Mouse (Mus musculus) hindbrain, embryonic 13.5 days (tissue): ENCODE measurements at regions not wholly inside any gene's neighbourhood (a gene's known extent, or its start where the extent isn't known, plus 50 kb on each side); places are given as distances from the start of the nearest gene placed in this dataset.

ENCODE experiments used
- ATAC-seq: fragments of 200-750 bp; cut with Nextera tagmentation; 2 replicates; pipeline ENCODE4 v1.8.0; 2017; ENCODE audit warnings: moderate TSS enrichment; ENCODE audit not compliant: low FRiP score
- H3K27ac ChIP-seq: fragments of 300-500 bp; sonication (generic); 2 replicates; pipeline ENCODE4 v1.5.1; 2015; ENCODE audit warnings: inconsistent platforms, mild to moderate bottlenecking, moderate library complexity
- H3K27me3 ChIP-seq: fragments of 300-500 bp; sonication (generic); 2 replicates; pipeline ENCODE4 v1.6.1; 2015; ENCODE audit warnings: mild to moderate bottlenecking, inconsistent platforms
- H3K36me3 ChIP-seq: fragments of 300-500 bp; sonication (generic); 2 replicates; pipeline ENCODE4 v1.6.1; 2015; ENCODE audit warnings: mild to moderate bottlenecking, inconsistent platforms
- H3K4me1 ChIP-seq: fragments of 300-500 bp; sonication (generic); replicated peaks from 2 replicates; pipeline ENCODE4 v1.6.1; 2015; ENCODE audit warnings: inconsistent platforms
- H3K4me2 ChIP-seq: fragments of 300-500 bp; sonication (generic); 2 replicates; pipeline ENCODE4 v1.6.1; 2015; ENCODE audit warnings: inconsistent platforms, mild to moderate bottlenecking, moderate library complexity
- H3K4me3 ChIP-seq: fragments of 300-500 bp; sonication (generic); 2 replicates; pipeline ENCODE4 v1.5.1; 2015; ENCODE audit warnings: mild to moderate bottlenecking, inconsistent platforms
- H3K9ac ChIP-seq: fragments of 300-500 bp; sonication (generic); 2 replicates; pipeline ENCODE4 v1.6.1; 2015; ENCODE audit warnings: mild to moderate bottlenecking, inconsistent platforms
- H3K9me3 ChIP-seq: fragments of 300-500 bp; sonication (generic); 2 replicates; pipeline ENCODE4 v1.6.1; 2016; ENCODE audit warnings: inconsistent platforms
- WGBS: fragments of 180-500 bp; shearing (Covaris S2); methylation state at CpG from one replicate; pipeline ENCODE4 v1.1.7; 2015; 5-methylcytosine and 5-hydroxymethylcytosine counted together

GRCm38 (mm10) chr4:105892065-105892464 is 102.4 kb downstream of the Gm12728 start:
- 85% methylated on average over 2 of the region's 2 CpGs for WGBS
- H3K27ac ChIP-seq, result no peak overlapping the region
- H3K4me2 ChIP-seq, result no peak overlapping the region
- no peaks in the 10 kb centered on the region for H3K9me3 ChIP-seq
- H3K4me1 ChIP-seq, result no peaks in the 10 kb centered on the region
- no peak for ATAC-seq
- H3K9ac ChIP-seq, result no peak overlapping the region
- H3K36me3 ChIP-seq, result no peaks in the 10 kb centered on the region
- H3K4me3 ChIP-seq, result no peak overlapping the region
- no peaks in the 10 kb centered on the region for H3K27me3 ChIP-seq

GRCm38 (mm10) chr4:105895116-105895515 is 105.4 kb downstream of the Gm12728 start:
- 78% methylated on average over 2 of the region's 2 CpGs for WGBS

GRCm38 (mm10) chr4:105898054-105898847 is 108.6 kb downstream of the Gm12728 start:
- no peaks in the 10 kb centered on the region for H3K27me3 ChIP-seq
- H3K36me3 ChIP-seq, result no peaks in the 10 kb centered on the region
- H3K4me2 ChIP-seq, result no peak overlapping the region
- WGBS, result 96% methylated on average over 5 of the region's 5 CpGs
- no peaks in the 10 kb centered on the region for H3K9me3 ChIP-seq
- H3K27ac ChIP-seq, result no peak overlapping the region
- H3K9ac ChIP-seq, result no peak overlapping the region
- no peak overlapping the region for H3K4me3 ChIP-seq
- H3K4me1 ChIP-seq, result no peaks in the 10 kb centered on the region
- no peak for ATAC-seq

More at GRCm38 (mm10) chr4:105895116-105895515, 105.4 kb downstream of the Gm12728 start:
- Histone ChIP-seq H3K27me3 (no peaks in the 10 kb centered on the region), H3K4me3 (no peak overlapping the region), H3K27ac (no peak overlapping the region), H3K4me2 (no peak overlapping the region), H3K36me3 (no peaks in the 10 kb centered on the region), H3K9me3 (no peaks in the 10 kb centered on the region), H3K4me1 (no peaks in the 10 kb centered on the region), H3K9ac (no peak overlapping the region)
- ATAC-seq, result no peak

GRCm38 (mm10) chr4:105904896-105905295 is 115.2 kb downstream of the Gm12728 start:
- Histone ChIP-seq H3K9ac (no peak overlapping the region), H3K4me3 (no peak overlapping the region), H3K4me1 (no peaks in the 10 kb centered on the region), H3K9me3 (no peaks in the 10 kb centered on the region), H3K27me3 (no peaks in the 10 kb centered on the region), H3K36me3 (no peaks in the 10 kb centered on the region), H3K4me2 (no peak overlapping the region), H3K27ac (no peak overlapping the region)
- 40% methylated on average over 8 of the region's 8 CpGs for WGBS
- ATAC-seq, result no peak

GRCm38 (mm10) chr4:105906411-105906810 is 116.7 kb downstream of the Gm12728 start:
- WGBS, result 88% methylated on average over 4 of the region's 4 CpGs

GRCm38 (mm10) chr4:105907611-105908010 is 117.9 kb downstream of the Gm12728 start:
- no peak overlapping the region for H3K4me2 ChIP-seq
- WGBS, result 91% methylated on average over 7 of the region's 7 CpGs
- no peaks in the 10 kb centered on the region for H3K36me3 ChIP-seq
- H3K4me1 ChIP-seq, result no peaks in the 10 kb centered on the region; the same call in 1 of the 2 replicates
- ATAC-seq, result no peak
- H3K4me3 ChIP-seq, result no peak overlapping the region
- H3K27me3 ChIP-seq, result no peaks in the 10 kb centered on the region
- H3K27ac ChIP-seq, result no peak overlapping the region
- no peak overlapping the region for H3K9ac ChIP-seq
- no peaks in the 10 kb centered on the region for H3K9me3 ChIP-seq

More at GRCm38 (mm10) chr4:105906411-105906810, 116.7 kb downstream of the Gm12728 start:
- no peak for ATAC-seq
- Histone ChIP-seq H3K4me1 (no peaks in the 10 kb centered on the region), H3K4me2 (no peak overlapping the region), H3K36me3 (no peaks in the 10 kb centered on the region), H3K9me3 (no peaks in the 10 kb centered on the region), H3K4me3 (no peak overlapping the region), H3K27ac (no peak overlapping the region), H3K27me3 (no peaks in the 10 kb centered on the region), H3K9ac (no peak overlapping the region)

GRCm38 (mm10) chr4:105908281-105908680 is 118.6 kb downstream of the Gm12728 start:
- Histone ChIP-seq H3K27ac (no peak overlapping the region), H3K27me3 (no peaks in the 10 kb centered on the region), H3K9me3 (no peaks in the 10 kb centered on the region), H3K4me1 (no peaks in the 10 kb centered on the region; the same call in 1 of the 2 replicates), H3K4me2 (no peak overlapping the region), H3K4me3 (no peak overlapping the region), H3K36me3 (no peaks in the 10 kb centered on the region), H3K9ac (no peak overlapping the region)
- ATAC-seq, result no peak

- H3K4me2 ChIP-seq, result no peak overlapping the region
- H3K4me1 ChIP-seq, result no peaks in the 10 kb centered on the region; the same call in 1 of the 2 replicates
- H3K4me3 ChIP-seq, result no peak overlapping the region
- H3K36me3 ChIP-seq, result no peaks in the 10 kb centered on the region
- no peak overlapping the region for H3K27ac ChIP-seq
- no peaks in the 10 kb centered on the region for H3K9me3 ChIP-seq
- no peak for ATAC-seq
- no peak overlapping the region for H3K9ac ChIP-seq
- 74% methylated on average over 4 of the region's 4 CpGs for WGBS
- no peaks in the 10 kb centered on the region for H3K27me3 ChIP-seq
Measured at GRCm38 (mm10) chr4:105909272-105909671, 119.6 kb downstream of the Gm12728 start.

- Histone ChIP-seq H3K4me2 (no peak overlapping the region), H3K36me3 (no peaks in the 10 kb centered on the region), H3K4me3 (no peak overlapping the region), H3K27ac (no peak overlapping the region), H3K9ac (no peak overlapping the region), H3K4me1 (no peaks in the 10 kb centered on the region; the same call in 1 of the 2 replicates), H3K27me3 (no peaks in the 10 kb centered on the region), H3K9me3 (no peaks in the 10 kb centered on the region)
- 82% methylated on average over 5 of the region's 5 CpGs for WGBS
- ATAC-seq, result no peak
Measured at GRCm38 (mm10) chr4:105910666-105911065, 121.0 kb downstream of the Gm12728 start.

GRCm38 (mm10) chr4:105911678-105912077 is 122.0 kb downstream of the Gm12728 start:
- Histone ChIP-seq H3K4me3 (no peak overlapping the region), H3K27ac (no peak overlapping the region), H3K9me3 (no peaks in the 10 kb centered on the region), H3K36me3 (no peaks in the 10 kb centered on the region), H3K9ac (no peak overlapping the region), H3K4me1 (no peaks in the 10 kb centered on the region; the same call in 1 of the 2 replicates), H3K4me2 (no peak overlapping the region), H3K27me3 (no peaks in the 10 kb centered on the region)
- ATAC-seq, result no peak
- WGBS, result 79% methylated on average over 6 of the region's 6 CpGs

GRCm38 (mm10) chr4:105912296-105912695 is 122.6 kb downstream of the Gm12728 start:
- Histone ChIP-seq H3K27ac (no peak overlapping the region), H3K36me3 (no peaks in the 10 kb centered on the region), H3K4me3 (no peak overlapping the region), H3K9me3 (no peaks in the 10 kb centered on the region), H3K4me2 (no peak overlapping the region), H3K27me3 (no peaks in the 10 kb centered on the region), H3K9ac (no peak overlapping the region), H3K4me1 (no peaks in the 10 kb centered on the region; the same call in 1 of the 2 replicates)
- ATAC-seq, result no peak
- 83% methylated on average over 4 of the region's 4 CpGs for WGBS

- H3K36me3 ChIP-seq, result no peaks in the 10 kb centered on the region
- no peak overlapping the region for H3K9ac ChIP-seq
- H3K27ac ChIP-seq, result no peak overlapping the region
- no peaks in the 10 kb centered on the region for H3K9me3 ChIP-seq
- no peak overlapping the region for H3K4me3 ChIP-seq
- ATAC-seq, result no peak
- no peaks in the 10 kb centered on the region for H3K27me3 ChIP-seq
- WGBS, result 39% methylated on average over 6 of the region's 6 CpGs
- H3K4me2 ChIP-seq, result no peak overlapping the region
- no peaks in the 10 kb centered on the region; the same call in 1 of the 2 replicates for H3K4me1 ChIP-seq
Measured at GRCm38 (mm10) chr4:105914996-105915395, 125.3 kb downstream of the Gm12728 start.

- ATAC-seq, result no peak
- H3K4me2 ChIP-seq, result no peak overlapping the region
- H3K27ac ChIP-seq, result no peak overlapping the region
- H3K4me3 ChIP-seq, result no peak overlapping the region
- no peaks in the 10 kb centered on the region for H3K9me3 ChIP-seq
- H3K27me3 ChIP-seq, result no peaks in the 10 kb centered on the region
- WGBS, result 77% methylated on average over 9 of the region's 9 CpGs
- H3K9ac ChIP-seq, result no peak overlapping the region
- H3K4me1 ChIP-seq, result no peaks in the 10 kb centered on the region; the same call in 1 of the 2 replicates
- no peaks in the 10 kb centered on the region for H3K36me3 ChIP-seq
Measured at GRCm38 (mm10) chr4:105916229-105916628, 126.6 kb downstream of the Gm12728 start.
